Mouse (Mus musculus) ES-Bruce4 (cell line): ENCODE data around the gene Rhof.

Experiments used
- CTCF ChIP-seq: IDR thresholded peaks from one replicate; pipeline ENCODE4 v1.8.1; 2011; ENCODE audit warnings: low read depth, low read length
- EP300 ChIP-seq: IDR thresholded peaks from 2 replicates; pipeline ENCODE4 v1.6.1; 2011; ENCODE audit warnings: low read depth, low read length; ENCODE audit not compliant: insufficient read depth
- POLR2A ChIP-seq: IDR thresholded peaks from one replicate; pipeline ENCODE4 v1.8.1; 2011; ENCODE audit warnings: low read length; ENCODE audit not compliant: insufficient read depth

DNA sequence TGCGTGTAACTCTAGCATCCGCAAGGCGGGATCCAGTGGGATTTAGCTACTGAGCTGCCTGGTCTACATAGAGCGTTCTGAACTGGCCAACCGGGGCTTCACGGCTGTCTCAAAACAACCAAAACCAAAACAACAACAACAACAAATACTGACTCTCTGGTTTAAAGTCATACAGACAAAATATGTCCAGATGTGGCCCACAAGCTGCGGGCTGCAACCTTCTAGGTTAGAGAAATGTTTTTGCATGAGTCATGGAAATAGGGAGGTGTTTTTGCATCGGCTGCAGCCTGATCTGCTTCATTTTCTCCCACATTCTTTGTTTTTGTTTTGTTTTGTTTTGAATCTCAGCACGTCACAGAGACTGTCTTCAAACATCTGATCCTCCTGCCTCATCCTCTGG, 37.9 kb upstream of the Rhof start:
- no peak for TF ChIP-seq CTCF
- no peak for TF ChIP-seq EP300
- TF ChIP-seq POLR2A, result no peak
